Mouse (Mus musculus): Measurements from ENCODE around the gene Ptprcap. TPM values are rescaled to one million over a fixed set of nuclear protein-coding genes. Genes with fewer than 3 reads are reported as not detected.

Gene Ptprcap
- polyA plus RNA-seq (2015; fragmentation: Nextera tagmentation; extraction: Ambion mirVana), result 3.9 and 5.4 TPM in 2 replicates

GRCm38 (mm10) chr19:4153232-4153654, at the start of gene Ptprcap:
Gene Ptprcap, plus strand, starts transcription at chr19:4153604.
- WGBS, result 66% methylated on average over 11 of the region's 11 CpGs
- H3K4me1 ChIP-seq (replicated peaks), result peaks cover 12% of the 10 kb centered on the region
- no peak for ATAC-seq
- no peak within 1 kb of the TSS for H3K27ac ChIP-seq
- no peak within 1 kb of the TSS for H3K9ac ChIP-seq
- H3K36me3 ChIP-seq, result peaks cover 15% of the 10 kb centered on the region
- no peak within 1 kb of the TSS for H3K4me3 ChIP-seq (replicated peaks)
- no peaks in the 10 kb centered on the region for H3K27me3 ChIP-seq (replicated peaks)
- no peaks in the 10 kb centered on the region for H3K9me3 ChIP-seq
- H3K4me2 ChIP-seq (replicated peaks), result no peak within 1 kb of the TSS

GRCm38 (mm10) chr19:4103792-4104191, 49.6 kb upstream of the Ptprcap start:
- Histone ChIP-seq H3K4me2 (replicated peaks) (no peak overlapping the region), H3K27ac (no peak overlapping the region), H3K9ac (no peak overlapping the region), H3K27me3 (replicated peaks) (peaks cover 10% of the 10 kb centered on the region), H3K4me1 (replicated peaks) (peaks cover 26% of the 10 kb centered on the region), H3K9me3 (no peaks in the 10 kb centered on the region), H3K4me3 (replicated peaks) (no peak overlapping the region), H3K36me3 (0 out of 2 replicates have a peak, but pooled peaks cover 3% of the 10 kb centered on the region)
- no peak for ATAC-seq
- 68% methylated on average over 3 of the region's 3 CpGs for WGBS

GRCm38 (mm10) chr19:4104675-4105194, 48.7 kb upstream of the Ptprcap start:
- H3K27me3 ChIP-seq (replicated peaks), result peaks cover 10% of the 10 kb centered on the region
- no peak for ATAC-seq
- WGBS, result 90% methylated on average over 16 of the region's 16 CpGs

GRCm38 (mm10) chr19:4106654-4107053, 46.8 kb upstream of the Ptprcap start:
- no peak overlapping the region for H3K4me3 ChIP-seq (replicated peaks)
- H3K27ac ChIP-seq, result no peak overlapping the region
- ATAC-seq, result no peak
- WGBS, result 90% methylated on average over 14 of the region's 14 CpGs
- H3K27me3 ChIP-seq (replicated peaks), result no peaks in the 10 kb centered on the region; the same call in 1 of the 2 replicates
- H3K4me2 ChIP-seq (replicated peaks), result no peak overlapping the region
- 0 out of 2 replicates have a peak, but pooled peaks cover 3% of the 10 kb centered on the region for H3K36me3 ChIP-seq
- no peak overlapping the region for H3K9ac ChIP-seq
- no peaks in the 10 kb centered on the region for H3K4me1 ChIP-seq (replicated peaks)
- H3K9me3 ChIP-seq, result no peaks in the 10 kb centered on the region

More at GRCm38 (mm10) chr19:4104675-4105194, 48.7 kb upstream of the Ptprcap start:
- H3K27ac ChIP-seq, result no peak overlapping the region
- no peaks in the 10 kb centered on the region for H3K9me3 ChIP-seq
- no peak overlapping the region for H3K4me3 ChIP-seq (replicated peaks)
- H3K4me1 ChIP-seq (replicated peaks), result peaks cover 17% of the 10 kb centered on the region
- H3K9ac ChIP-seq, result no peak overlapping the region
- 0 out of 2 replicates have a peak, but pooled peaks cover 3% of the 10 kb centered on the region for H3K36me3 ChIP-seq
- no peak overlapping the region for H3K4me2 ChIP-seq (replicated peaks)

- H3K4me3 ChIP-seq (replicated peaks), result no peak overlapping the region
- ATAC-seq, result no peak
- no peak overlapping the region for H3K9ac ChIP-seq
- peaks cover 11% of the 10 kb centered on the region for H3K4me1 ChIP-seq (replicated peaks)
- H3K27ac ChIP-seq, result no peak overlapping the region
- WGBS, result 91% methylated on average over 9 of the region's 9 CpGs
- no peaks in the 10 kb centered on the region for H3K9me3 ChIP-seq
- H3K36me3 ChIP-seq, result 0 out of 2 replicates have a peak, but pooled peaks cover 3% of the 10 kb centered on the region
- H3K4me2 ChIP-seq (replicated peaks), result no peak overlapping the region
- no peaks in the 10 kb centered on the region for H3K27me3 ChIP-seq (replicated peaks)
Observed at GRCm38 (mm10) chr19:4108535-4108934, 44.9 kb upstream of the Ptprcap start.

- 95% methylated on average over 26 of the region's 26 CpGs for WGBS
- Histone ChIP-seq H3K9me3 (no peaks in the 10 kb centered on the region), H3K4me3 (replicated peaks) (no peak overlapping the region), H3K27me3 (replicated peaks) (no peaks in the 10 kb centered on the region), H3K4me1 (replicated peaks) (peaks cover 23% of the 10 kb centered on the region), H3K27ac (peak overlapping the region; percentile 76; the same call in 1 of the 2 replicates), H3K9ac (no peak overlapping the region), H3K4me2 (replicated peaks) (no peak overlapping the region), H3K36me3 (peaks cover 16% of the 10 kb centered on the region; the same call in 1 of the 2 replicates)
- no peak for ATAC-seq
Observed at GRCm38 (mm10) chr19:4112063-4112960, 41.1 kb upstream of the Ptprcap start.

- no peak overlapping the region; the same call in 1 of the 2 replicates for H3K9ac ChIP-seq
- H3K36me3 ChIP-seq, result peaks cover 22% of the 10 kb centered on the region; the same call in 1 of the 2 replicates
- peak overlapping the region; percentile 30 for H3K4me2 ChIP-seq (replicated peaks)
Observed at GRCm38 (mm10) chr19:4113186-4113805, 40.1 kb upstream of the Ptprcap start.

GRCm38 (mm10) chr19:4113806-4114230, 39.6 kb upstream of the Ptprcap start:
- Histone ChIP-seq H3K4me3 (replicated peaks) (no peak overlapping the region), H3K27ac (peak overlapping the region; percentile 76), H3K27me3 (replicated peaks) (no peaks in the 10 kb centered on the region), H3K9ac (no peak overlapping the region; the same call in 1 of the 2 replicates), H3K36me3 (peaks cover 22% of the 10 kb centered on the region; the same call in 1 of the 2 replicates), H3K4me1 (replicated peaks) (peaks cover 23% of the 10 kb centered on the region), H3K4me2 (replicated peaks) (peak overlapping the region; percentile 30), H3K9me3 (no peaks in the 10 kb centered on the region)
- ATAC-seq, result peak; percentile 83
- 15% methylated on average over 5 of the region's 5 CpGs for WGBS

More at GRCm38 (mm10) chr19:4113186-4113805, 40.1 kb upstream of the Ptprcap start:
- WGBS, result 57% methylated on average over 13 of the region's 13 CpGs
- H3K27ac ChIP-seq, result peak overlapping the region; percentile 76
- H3K27me3 ChIP-seq (replicated peaks), result no peaks in the 10 kb centered on the region
- ATAC-seq, result peak; percentile 52
- H3K9me3 ChIP-seq, result no peaks in the 10 kb centered on the region
- no peak overlapping the region for H3K4me3 ChIP-seq (replicated peaks)
- peaks cover 23% of the 10 kb centered on the region for H3K4me1 ChIP-seq (replicated peaks)

- no peak overlapping the region for H3K4me3 ChIP-seq (replicated peaks)
- H3K27me3 ChIP-seq (replicated peaks), result no peaks in the 10 kb centered on the region
- peak overlapping the region; percentile 30; the same call in 1 of the 2 replicates for H3K4me2 ChIP-seq (replicated peaks)
- 78% methylated on average over 10 of the region's 10 CpGs for WGBS
- H3K9me3 ChIP-seq, result no peaks in the 10 kb centered on the region
- no peak for ATAC-seq
- H3K4me1 ChIP-seq (replicated peaks), result peaks cover 23% of the 10 kb centered on the region
- peak overlapping the region; percentile 76; the same call in 1 of the 2 replicates for H3K27ac ChIP-seq
- no peak overlapping the region for H3K9ac ChIP-seq
- H3K36me3 ChIP-seq, result peaks cover 22% of the 10 kb centered on the region; the same call in 1 of the 2 replicates
Observed at GRCm38 (mm10) chr19:4114551-4114950, 38.9 kb upstream of the Ptprcap start.

- ATAC-seq, result no peak
- WGBS, result 96% methylated on average over 10 of the region's 10 CpGs
- Histone ChIP-seq H3K9ac (no peak overlapping the region), H3K4me2 (replicated peaks) (no peak overlapping the region), H3K36me3 (peaks cover 22% of the 10 kb centered on the region; the same call in 1 of the 2 replicates), H3K9me3 (no peaks in the 10 kb centered on the region), H3K27me3 (replicated peaks) (no peaks in the 10 kb centered on the region), H3K4me1 (replicated peaks) (peaks cover 24% of the 10 kb centered on the region), H3K4me3 (replicated peaks) (no peak overlapping the region), H3K27ac (no peak overlapping the region)
Observed at GRCm38 (mm10) chr19:4115144-4115543, 38.3 kb upstream of the Ptprcap start.

- Histone ChIP-seq H3K4me1 (replicated peaks) (peaks cover 31% of the 10 kb centered on the region), H3K4me3 (replicated peaks) (no peak overlapping the region), H3K27ac (no peak overlapping the region), H3K4me2 (replicated peaks) (no peak overlapping the region), H3K9ac (no peak overlapping the region), H3K27me3 (replicated peaks) (no peaks in the 10 kb centered on the region), H3K36me3 (peaks cover 22% of the 10 kb centered on the region; the same call in 1 of the 2 replicates), H3K9me3 (no peaks in the 10 kb centered on the region)
- no peak for ATAC-seq
- 91% methylated on average over 11 of the region's 11 CpGs for WGBS
Observed at GRCm38 (mm10) chr19:4115816-4116215, 37.6 kb upstream of the Ptprcap start.

GRCm38 (mm10) chr19:4117006-4117405, 36.4 kb upstream of the Ptprcap start:
- H3K27me3 ChIP-seq (replicated peaks), result no peaks in the 10 kb centered on the region
- 95% methylated on average over 7 of the region's 7 CpGs for WGBS
- no peaks in the 10 kb centered on the region for H3K9me3 ChIP-seq
- peaks cover 36% of the 10 kb centered on the region for H3K4me1 ChIP-seq (replicated peaks)
- H3K36me3 ChIP-seq, result peaks cover 22% of the 10 kb centered on the region; the same call in 1 of the 2 replicates
- no peak for ATAC-seq
- no peak overlapping the region for H3K9ac ChIP-seq
- H3K27ac ChIP-seq, result no peak overlapping the region
- no peak overlapping the region for H3K4me3 ChIP-seq (replicated peaks)
- no peak overlapping the region for H3K4me2 ChIP-seq (replicated peaks)

Data from intestine, embryonic 15.5 days (tissue).